7 mouse cellular contexts compared by ENCODE assay signal in genomic region chr1:155086416-155086815, GRCm38 (mm10). TPM values are rescaled to one million over a fixed set of nuclear protein-coding genes. Genes with fewer than 3 reads are reported as not detected.
DNase-seq lines count a peak whose midpoint lies in the region; ATAC-seq and TF ChIP-seq lines count a peak whose summit lies in the region.

No protein-coding gene starts in this region.

- no peak for ATAC-seq in forebrain, postnatal 0 days
- no peak for ATAC-seq in limb, embryonic 12.5 days (ENCODE audit: insufficient number of reproducible peaks, insufficient read depth, low FRiP score, low TSS enrichment, low read depth)

- H3K9ac ChIP-seq in forebrain, postnatal 0 days = peak overlapping the region; percentile 14; the same call in 1 of the 2 replicates
- no peak overlapping the region for H3K9ac ChIP-seq in limb, embryonic 12.5 days (replicated peaks)

- no peak overlapping the region for H3K4me3 ChIP-seq in forebrain, postnatal 0 days (ENCODE audit: low read depth, low read length)
- no peak overlapping the region for H3K4me3 ChIP-seq in limb, embryonic 12.5 days (replicated peaks)

- no peak overlapping the region for H3K4me2 ChIP-seq in forebrain, postnatal 0 days (ENCODE audit: low read depth)
- no peak overlapping the region for H3K4me2 ChIP-seq in limb, embryonic 12.5 days

- no peak for TF ChIP-seq CTCF in forebrain, postnatal 0 days (IDR thresholded peaks at IDR 0.05; ENCODE audit: low read depth)

- intact Hi-C loops in gastrocnemius, postnatal 14 days (cut with DNase I; ENCODE audit: low total_unique reads) = no loop called here

- H3K36me3 ChIP-seq in forebrain, postnatal 0 days (ENCODE audit: insufficient read depth) = no peaks in the 10 kb centered on the region
- H3K36me3 ChIP-seq in limb, embryonic 12.5 days = no peaks in the 10 kb centered on the region

- peak overlapping the region; percentile 45; the same call in 1 of the 2 replicates for H3K27ac ChIP-seq in forebrain, postnatal 0 days (ENCODE audit: low read depth, low read length)
- H3K27ac ChIP-seq in limb, embryonic 12.5 days = peak overlapping the region; percentile 68

- 10% methylated on average over 7 of the region's 7 CpGs for WGBS in forebrain, postnatal 0 days
- 5% methylated on average over 7 of the region's 7 CpGs for WGBS in limb, embryonic 12.5 days

- H3K27me3 ChIP-seq in forebrain, postnatal 0 days (ENCODE audit: insufficient read depth, low read length) = no peaks in the 10 kb centered on the region
- H3K27me3 ChIP-seq in limb, embryonic 12.5 days = no peaks in the 10 kb centered on the region

- peaks cover 31% of the 10 kb centered on the region for H3K4me1 ChIP-seq in forebrain, postnatal 0 days (ENCODE audit: insufficient read depth)
- H3K4me1 ChIP-seq in limb, embryonic 12.5 days (replicated peaks) = peaks cover 78% of the 10 kb centered on the region

- no peaks in the 10 kb centered on the region for H3K9me3 ChIP-seq in forebrain, postnatal 0 days (ENCODE audit: low read length)
- no peaks in the 10 kb centered on the region for H3K9me3 ChIP-seq in limb, embryonic 12.5 days

- DNase-seq in thymus, postnatal 4 days = peak; percentile 36
- DNase-seq in thymus, postnatal 25 days = no peak
- no peak for DNase-seq in forebrain, postnatal 0 days
- no peak for DNase-seq in adrenal gland, postnatal 36 days
- no peak for DNase-seq in gastrocnemius, postnatal 14 days
- no peak for DNase-seq in gastrocnemius, postnatal 4 days (ENCODE audit: low spot score in 2 of 2)

RNA-seq across cellular contexts. Expression of gene Ier5, which starts 13.0 kb away (rescaled TPM):
- 46.0 and 47.6 TPM in 2 replicates for total RNA-seq in forebrain, postnatal 0 days (2014; rRNA removed)
- 9.4 and 11.6 TPM in 2 replicates for polyA plus RNA-seq in forebrain, postnatal 0 days (2015; fragmentation: Nextera tagmentation; extraction: Ambion mirVana)
- polyA plus RNA-seq in limb, embryonic 12.5 days (2016; fragmentation: Nextera tagmentation; extraction: Ambion mirVana) = 15.8 and 16.1 TPM in 2 replicates
- 10 to 100 TPM in 1 of 2 experiments, 1 to 10 TPM in 1; 6.1 to 10.4 TPM for total RNA-seq in adrenal gland, postnatal 36 days (2021)
- total RNA-seq in gastrocnemius, postnatal 14 days (2021) = 1 to 10 TPM; 4.6 to 6.4 TPM
- 10 to 100 TPM; 10.4 to 12.5 TPM for total RNA-seq in gastrocnemius, postnatal 4 days (2021)
